Mouse (Mus musculus) midbrain, postnatal 0 days (tissue): ENCODE results near the gene Gna15. TPM values are rescaled to one million over a fixed set of nuclear protein-coding genes. Genes with fewer than 3 reads are reported as not detected.

ENCODE experiments used
- ATAC-seq: fragments of 200-750 bp; cut with Nextera tagmentation; 2 replicates; pipeline ENCODE4 v1.8.0; 2017; ENCODE audit warnings: moderate number of reproducible peaks, mild to moderate bottlenecking, moderate TSS enrichment, moderate library complexity; ENCODE audit not compliant: low FRiP score
- DNase-seq: peaks from one replicate; pipeline ENCODE4 v3.0.0-alpha.2; 2015; ENCODE audit warnings: low spot score
- H3K27ac ChIP-seq: fragments of 300-500 bp; sonication (generic); 2 replicates; pipeline ENCODE4 v1.5.1; 2014; ENCODE audit warnings: low read depth, mild to moderate bottlenecking, low read length, mixed read lengths
- H3K27me3 ChIP-seq: fragments of 300-500 bp; sonication (generic); 2 replicates; pipeline ENCODE4 v1.6.1; 2014; ENCODE audit warnings: low read length, control low read depth, mixed read lengths; ENCODE audit not compliant: insufficient read depth
- H3K36me3 ChIP-seq: fragments of 300-500 bp; sonication (generic); 2 replicates; pipeline ENCODE4 v1.6.1; 2014; ENCODE audit warnings: low read length, control low read depth, mixed read lengths; ENCODE audit not compliant: insufficient read depth
- H3K4me1 ChIP-seq: fragments of 300-500 bp; sonication (generic); 2 replicates; pipeline ENCODE4 v1.6.1; 2014; ENCODE audit warnings: mild to moderate bottlenecking, control low read depth, antibody characterized with exemption, low read length, mixed read lengths; ENCODE audit not compliant: insufficient read depth
- H3K4me2 ChIP-seq: fragments of 300-500 bp; sonication (generic); 2 replicates; pipeline ENCODE4 v1.6.1; 2014; ENCODE audit warnings: low read depth, mild to moderate bottlenecking, low read length, mixed read lengths; ENCODE audit not compliant: poor library complexity, severe bottlenecking
- H3K4me3 ChIP-seq: fragments of 300-500 bp; sonication (generic); 2 replicates; pipeline ENCODE4 v1.5.1; 2014; ENCODE audit warnings: low read depth, mild to moderate bottlenecking, low read length, moderate library complexity
- H3K9ac ChIP-seq: fragments of 300-500 bp; sonication (generic); replicated peaks from 2 replicates; pipeline ENCODE4 v1.6.1; 2014; ENCODE audit warnings: mild to moderate bottlenecking, low read length, moderate library complexity, mixed read lengths; ENCODE audit not compliant: poor library complexity, severe bottlenecking
- H3K9me3 ChIP-seq: fragments of 300-500 bp; sonication (generic); 2 replicates; pipeline ENCODE4 v1.6.1; 2016; ENCODE audit warnings: low read length, control low read depth
- CTCF ChIP-seq: IDR thresholded peaks from 2 replicates; pipeline ENCODE4 v1.5.1; 2016; ENCODE audit warnings: antibody characterized with exemption, mild to moderate bottlenecking
- WGBS: fragments of 180-500 bp; shearing (Covaris S2); extraction: QIAGEN DNeasy Blood & Tissue Kit; methylation state at CpG from one replicate; pipeline ENCODE4 v1.1.7; 2014; 5-methylcytosine and 5-hydroxymethylcytosine counted together
- polyA plus RNA-seq: library from polyadenylated mRNA; unstranded; fragments of >200 nt; fragmentation: Nextera tagmentation; extraction: Ambion mirVana; gene quantifications from 2 replicates; pipeline ENCODE4 v1.2.1, GENCODE M21; 2015
- total RNA-seq: library from RNA; depleted of rRNA; stranded (reverse); fragments of >200 nt; gene quantifications from 2 replicates; pipeline ENCODE4 v1.2.3, GENCODE M21; 2014

The Gna15 gene
- total and polyA plus RNA-seq, 2 experiments from 2014 or later = 1.2 to 2.1 TPM

GRCm38 (mm10) chr10:81497401-81498270, 26.4 kb downstream of the Gna15 start:
- Histone ChIP-seq H3K27ac (0 out of 2 replicates have a peak overlapping the region, but pooled peaks have one; percentile 78), H3K27me3 (no peaks in the 10 kb centered on the region), H3K4me2 (peak overlapping the region; percentile 49), H3K9me3 (no peaks in the 10 kb centered on the region), H3K36me3 (peaks cover 4% of the 10 kb centered on the region; the same call in 1 of the 2 replicates), H3K9ac (peak overlapping the region; percentile 19; the same call in 1 of the 2 replicates), H3K4me1 (peaks cover 6% of the 10 kb centered on the region; the same call in 1 of the 2 replicates), H3K4me3 (peak overlapping the region; percentile 69; the same call in 1 of the 2 replicates)
- ATAC-seq (no peak), DNase-seq (no peak)
- WGBS = 81% methylated on average over 17 of the region's 17 CpGs
- no peak for TF ChIP-seq CTCF

GRCm38 (mm10) chr10:81496969-81497368, 27.1 kb downstream of the Gna15 start:
- DNase-seq = no peak

GRCm38 (mm10) chr10:81496264-81496901, 27.6 kb downstream of the Gna15 start, which contains the start of gene Ncln:
Gene Ncln, minus strand, starts transcription at chr10:81496392.
- WGBS = under 1% methylated on average over 44 of the region's 45 CpGs
- H3K4me2 ChIP-seq = peak within 1 kb of the TSS; percentile 91
- H3K4me1 ChIP-seq = peaks cover 6% of the 10 kb centered on the region; the same call in 1 of the 2 replicates
- DNase-seq (peak; percentile 99), ATAC-seq (peak; percentile 94)
- no peaks in the 10 kb centered on the region for H3K27me3 ChIP-seq
- H3K4me3 ChIP-seq = peak within 1 kb of the TSS; percentile 69
- H3K27ac ChIP-seq = peak within 1 kb of the TSS; percentile 78
- H3K9me3 ChIP-seq = no peaks in the 10 kb centered on the region
- peak within 1 kb of the TSS; percentile 83 for H3K9ac ChIP-seq
- peaks cover 15% of the 10 kb centered on the region for H3K36me3 ChIP-seq
- TF ChIP-seq CTCF = peak; percentile 10; the same call in 1 of the 2 replicates

More at GRCm38 (mm10) chr10:81496969-81497368, 27.1 kb downstream of the Gna15 start:
- Histone ChIP-seq H3K9me3 (no peaks in the 10 kb centered on the region), H3K4me3 (peak overlapping the region; percentile 69), H3K27ac (peak overlapping the region; percentile 78), H3K27me3 (no peaks in the 10 kb centered on the region), H3K4me2 (peak overlapping the region; percentile 49), H3K36me3 (peaks cover 9% of the 10 kb centered on the region; the same call in 1 of the 2 replicates), H3K9ac (peak overlapping the region; percentile 54; the same call in 1 of the 2 replicates), H3K4me1 (peaks cover 6% of the 10 kb centered on the region; the same call in 1 of the 2 replicates)
- 28% methylated on average over 4 of the region's 4 CpGs for WGBS
- no peak for ATAC-seq
- TF ChIP-seq CTCF = no peak

GRCm38 (mm10) chr10:81495616-81496263, 28.3 kb downstream of the Gna15 start:
- H3K4me1 ChIP-seq = peaks cover 6% of the 10 kb centered on the region; the same call in 1 of the 2 replicates
- peak overlapping the region; percentile 69 for H3K4me3 ChIP-seq
- H3K4me2 ChIP-seq = peak overlapping the region; percentile 91
- no peaks in the 10 kb centered on the region for H3K27me3 ChIP-seq
- 2% methylated on average over 40 of the region's 41 CpGs for WGBS
- peak overlapping the region; percentile 83 for H3K9ac ChIP-seq
- ATAC-seq = peak; percentile 33
- H3K36me3 ChIP-seq = peaks cover 22% of the 10 kb centered on the region
- DNase-seq = peak; percentile 22
- peak overlapping the region; percentile 78 for H3K27ac ChIP-seq
- H3K9me3 ChIP-seq = no peaks in the 10 kb centered on the region
- no peak for TF ChIP-seq CTCF

- no peak for DNase-seq
- WGBS = 74% methylated on average over 6 of the region's 6 CpGs
- peaks cover 28% of the 10 kb centered on the region for H3K36me3 ChIP-seq
Observed at GRCm38 (mm10) chr10:81495151-81495550, 28.9 kb downstream of the Gna15 start.

More at GRCm38 (mm10) chr10:81495151-81495550, 28.9 kb downstream of the Gna15 start:
- Histone ChIP-seq H3K9me3 (no peaks in the 10 kb centered on the region), H3K27ac (no peak overlapping the region; the same call in 1 of the 2 replicates), H3K9ac (peak overlapping the region; percentile 83), H3K4me2 (peak overlapping the region; percentile 91), H3K27me3 (no peaks in the 10 kb centered on the region), H3K4me1 (peaks cover 6% of the 10 kb centered on the region; the same call in 1 of the 2 replicates), H3K4me3 (peak overlapping the region; percentile 69)
- no peak for ATAC-seq
- no peak for TF ChIP-seq CTCF
